Mouse (Mus musculus): ENCODE measurements at regions not wholly inside any gene's neighbourhood (a gene's known extent, or its start where the extent isn't known, plus 50 kb on each side); places are given as distances from the start of the nearest gene placed in this dataset.
A peak's percentile ranks its signal among the peaks of the same experiment; 100 is the strongest.

GRCm38 (mm10) chr7:93795210-93795609 is 715.5 kb downstream of the Fam181b start:
- no peak for DNase-seq (ENCODE audit: low spot score in 2 of 2)

DNA sequence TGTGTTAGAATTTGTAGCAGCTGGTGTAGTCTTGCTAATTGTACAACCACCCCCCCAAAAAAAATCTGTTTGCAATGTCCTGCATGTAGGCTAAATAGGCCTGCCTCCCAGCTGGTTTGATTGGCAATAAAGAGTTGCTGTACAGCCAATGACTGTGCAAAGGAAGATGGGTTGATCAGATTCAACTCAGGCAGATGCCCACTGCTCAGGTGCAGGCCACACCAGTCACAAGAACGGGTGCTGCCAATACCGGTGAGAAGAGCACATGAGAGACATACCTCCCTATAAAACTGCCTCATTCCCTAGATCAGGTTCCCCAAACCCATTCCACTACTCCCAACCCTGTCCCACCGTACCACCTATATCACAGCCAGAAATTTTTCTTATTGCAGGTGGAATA is 756.0 kb downstream of the Fam181b start:
- no peak for DNase-seq (ENCODE audit: low spot score in 2 of 2)

- DNase-seq (ENCODE audit: low spot score in 2 of 2): no peak
Measured at GRCm38 (mm10) chr7:93836169-93836568, 756.5 kb downstream of the Fam181b start.

- DNase-seq (ENCODE audit: low spot score in 2 of 2): no peak
Measured at GRCm38 (mm10) chr7:93855025-93855424, 775.4 kb downstream of the Fam181b start.

DNA sequence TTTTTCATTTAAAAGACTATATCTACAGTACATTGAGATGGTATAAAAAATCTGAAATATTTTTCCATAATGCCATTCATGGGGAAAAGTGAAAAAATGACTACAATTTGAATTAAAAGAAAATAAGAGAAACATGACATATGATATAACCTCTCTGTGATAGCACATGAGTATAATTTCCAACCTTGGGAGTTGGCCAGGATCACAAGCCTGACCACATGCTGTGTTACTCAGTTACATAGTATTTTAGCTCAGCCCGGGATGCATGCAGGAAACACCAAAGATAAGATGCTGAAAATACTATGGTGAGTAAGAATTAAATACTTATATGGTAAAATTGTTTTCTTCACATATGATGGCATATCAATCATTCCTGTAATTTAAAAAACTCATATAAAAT is 814.0 kb downstream of the Fam181b start:
- no peak for DNase-seq (ENCODE audit: low spot score in 2 of 2)

GRCm38 (mm10) chr7:93896921-93897320 is 817.3 kb downstream of the Fam181b start:
- DNase-seq (ENCODE audit: low spot score in 2 of 2): no peak

GRCm38 (mm10) chr7:93902770-93903169 is 823.1 kb downstream of the Fam181b start:
- DNase-seq (ENCODE audit: low spot score in 2 of 2): no peak

GRCm38 (mm10) chr7:93936925-93937324 is 857.3 kb downstream of the Fam181b start:
- DNase-seq (ENCODE audit: low spot score in 2 of 2): no peak

DNA sequence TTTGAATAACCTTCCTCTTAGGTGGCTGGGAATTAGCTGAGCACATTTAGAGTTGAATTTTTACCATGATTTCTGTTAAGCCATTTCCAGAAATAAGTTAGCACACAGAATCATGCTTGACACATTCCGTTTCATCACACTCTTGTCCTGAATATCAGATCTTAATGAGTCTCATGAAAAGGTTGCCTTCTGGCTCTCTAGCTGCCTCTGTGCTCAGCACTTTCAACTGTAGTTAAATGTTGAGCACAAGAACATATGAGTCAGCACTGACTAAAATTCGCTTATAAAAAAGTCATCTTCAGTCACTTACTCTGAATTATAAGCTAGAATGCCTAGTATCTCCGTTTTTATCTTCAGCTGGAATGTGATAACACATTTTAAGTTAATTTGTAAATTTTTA is 902.4 kb downstream of the Fam181b start:
- DNase-seq (ENCODE audit: low spot score in 2 of 2): no peak

DNA sequence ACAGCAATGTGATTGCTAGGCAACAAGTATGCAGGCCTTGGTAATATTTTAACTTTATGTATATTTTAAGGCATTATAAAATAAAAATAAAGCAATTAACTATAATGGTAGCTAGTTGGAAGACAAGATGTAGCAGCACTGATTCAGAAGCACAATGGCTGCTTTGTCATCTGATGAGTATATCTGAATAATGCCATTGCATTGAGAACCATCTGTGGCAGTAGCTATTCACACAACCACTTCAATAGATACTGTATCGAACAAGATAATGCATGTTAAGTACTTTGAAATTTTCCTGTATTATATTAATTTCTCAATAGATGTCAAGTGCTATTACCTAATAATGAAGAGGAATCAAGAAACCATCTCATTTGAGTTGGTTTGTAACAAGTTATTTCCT is 923.1 kb downstream of the Fam181b start:
- no peak for DNase-seq (ENCODE audit: low spot score in 2 of 2)

- peak in 1 of 2 experiments; percentile 1 for DNase-seq (ENCODE audit: low spot score in 2 of 2)
Measured at GRCm38 (mm10) chr7:94042466-94043030, 962.9 kb downstream of the Fam181b start.

DNA sequence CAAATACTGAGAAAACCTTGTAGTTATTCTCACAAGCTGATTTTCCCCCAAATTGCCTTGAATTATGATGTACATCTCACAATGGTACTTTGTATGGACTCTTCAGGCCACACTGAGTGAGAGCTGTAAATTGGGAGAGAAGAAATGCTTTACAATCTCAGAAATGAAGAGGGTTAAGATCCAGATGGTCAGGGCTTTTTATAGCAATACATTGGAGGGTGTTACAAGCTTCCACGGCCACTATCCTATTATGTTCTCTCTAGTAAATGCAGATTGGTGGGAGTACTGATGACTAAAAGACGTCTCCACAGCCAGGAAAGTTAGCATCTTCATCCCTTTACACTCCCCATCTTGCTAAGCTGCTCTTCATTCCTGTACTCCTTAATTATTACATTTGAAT is 965.8 kb downstream of the Fam181b start:
- DNase-seq (ENCODE audit: low spot score in 2 of 2): no peak

DNA sequence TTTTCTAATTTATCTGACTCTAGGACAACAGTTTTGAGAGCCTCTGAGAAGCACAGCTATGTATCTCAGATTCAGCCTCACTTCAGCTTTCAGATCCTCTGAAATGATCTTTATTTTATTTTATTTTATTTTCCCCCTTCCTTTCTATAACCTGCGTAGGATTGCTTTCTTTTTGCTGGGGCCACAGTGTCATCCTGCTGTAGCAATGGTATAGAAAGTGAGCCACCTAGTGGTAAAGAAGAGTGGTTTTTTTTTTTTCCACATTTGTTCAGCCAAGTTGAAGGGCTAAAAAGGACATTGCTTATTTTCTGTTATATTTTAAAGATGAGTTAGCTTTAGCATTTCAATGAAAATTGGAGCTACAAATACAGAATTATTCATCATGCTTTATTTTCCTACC is 966.4 kb downstream of the Fam181b start:
- DNase-seq (ENCODE audit: low spot score in 2 of 2): no peak

DNA sequence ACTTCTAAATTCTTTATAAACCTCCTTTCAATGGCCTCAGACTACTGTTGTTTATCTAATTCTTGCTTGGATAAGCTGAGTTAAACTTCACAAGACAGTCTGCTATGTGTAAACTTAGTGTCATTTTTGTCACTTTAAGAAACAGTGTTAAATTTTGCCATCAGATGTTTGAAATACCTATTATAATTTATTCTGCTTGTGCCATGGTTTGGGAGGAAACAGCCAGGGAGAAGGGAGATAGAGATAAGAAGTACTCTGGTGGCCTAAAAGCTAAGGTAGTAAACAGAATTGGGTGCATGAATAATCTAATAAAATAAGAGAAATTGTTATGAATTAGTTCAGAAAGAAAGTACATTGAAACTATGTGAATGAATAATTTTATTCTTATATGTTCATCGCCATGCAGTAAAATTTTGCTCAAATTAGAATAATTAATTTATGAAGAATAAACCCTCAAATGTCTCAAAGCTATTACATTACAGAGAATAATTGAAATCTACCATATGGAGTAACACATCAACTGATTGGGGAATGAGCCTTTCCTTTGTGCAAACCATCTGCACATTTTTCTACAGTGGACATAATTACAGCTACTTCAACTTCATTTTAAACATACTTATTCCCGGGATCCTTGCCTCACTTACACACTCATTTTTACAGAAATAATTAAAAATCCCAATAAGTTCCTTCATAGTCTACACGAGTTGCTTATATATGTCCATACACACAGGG is 982.3 kb downstream of the Fam181b start:
- no peak for DNase-seq (ENCODE audit: low spot score in 2 of 2)
